ENCODE assay signal across 14 mouse cellular contexts in genomic region chr8:124090473-124090872, GRCm38 (mm10).
"Had no signal": no experiment of that assay in that cellular context is flagged by ENCODE, and none has a peak within 500 bp of the region (broad histone marks: within the 10 kb centered on the region; RNA-seq: fewer than 3 reads in every experiment).

No protein-coding gene starts in this region.

- H3K9me3 ChIP-seq: limb, embryonic 15.5 days; midbrain, embryonic 10.5 days had no signal

- H3K9ac ChIP-seq: limb, embryonic 15.5 days had no signal

- H3K4me1 ChIP-seq: midbrain, embryonic 10.5 days had no signal

- H3K4me3 ChIP-seq: limb, embryonic 15.5 days; midbrain, embryonic 10.5 days; myocyte had no signal

- H3K27me3 ChIP-seq: limb, embryonic 15.5 days had no signal

- H3K4me2 ChIP-seq: limb, embryonic 15.5 days had no signal

- H3K27ac ChIP-seq: kidney, postnatal 0 days; limb, embryonic 15.5 days; midbrain, embryonic 10.5 days had no signal

- DNase-seq: kidney, adult 11 months; kidney, adult 9 months; kidney, postnatal 36 days; layer of hippocampus, adult 9-11 months; layer of hippocampus, postnatal 36 days; lung, adult 18-20 months; midbrain, embryonic 14.5 days; right cerebral cortex, postnatal 4 days; spleen, adult 18-20 months; thymus, postnatal 4 days had no signal

- H3K36me3 ChIP-seq: limb, embryonic 15.5 days; midbrain, embryonic 10.5 days had no signal
